Comparison of ENCODE assay signal across 21 mouse cellular contexts in the genomic region with DNA sequence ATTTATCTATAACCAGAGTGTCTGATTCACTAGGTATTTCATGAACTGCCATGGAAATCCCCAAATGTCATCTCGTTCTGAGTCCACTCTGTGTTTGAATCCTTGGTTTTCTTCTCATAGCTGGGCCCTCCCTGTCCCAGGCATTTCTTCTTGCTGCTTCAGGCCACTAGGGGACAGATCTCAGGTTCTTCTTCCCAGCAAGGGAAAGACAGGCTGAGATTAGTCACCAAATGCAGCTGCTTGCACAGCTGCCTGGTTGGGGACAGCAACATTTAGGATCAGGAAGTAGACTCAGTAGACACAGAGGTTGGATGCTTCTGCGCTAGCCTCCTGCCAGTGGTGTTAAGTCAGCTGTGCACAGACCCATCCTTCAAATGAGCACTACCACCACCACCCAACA.
DNase-seq lines count a peak whose midpoint lies in the region; ATAC-seq and TF ChIP-seq lines count a peak whose summit lies in the region.
"Had no signal": no experiment of that assay in that cellular context is flagged by ENCODE, and none has a peak within 500 bp of the region (broad histone marks: within the 10 kb centered on the region; RNA-seq: fewer than 3 reads in every experiment).

No protein-coding gene starts in this region.

- in situ Hi-C loops in Patski (cut with MboI; ENCODE audit: low pct_unique_long_range_greater_than_20kb), result no loop called here

- no peak overlapping the region for H3K27ac ChIP-seq in hindbrain, postnatal 0 days
- H3K27ac ChIP-seq in hindbrain, embryonic 16.5 days (ENCODE audit: low read depth, low read length), result no peak overlapping the region
- H3K27ac ChIP-seq in midbrain, embryonic 11.5 days (ENCODE audit: low read depth, low read length), result no peak overlapping the region
- no peak overlapping the region for H3K27ac ChIP-seq in midbrain, embryonic 13.5 days
- peak overlapping the region; percentile 16; the same call in 1 of the 2 replicates for H3K27ac ChIP-seq in olfactory bulb, adult 2 months (ENCODE audit: insufficient read depth, low read depth, low read length)
- no peak overlapping the region for H3K27ac ChIP-seq in kidney, adult 2 months (ENCODE audit: insufficient read depth, low read depth, low read length)
- H3K27ac ChIP-seq: embryonic facial prominence, embryonic 10.5 days; hindbrain, embryonic 13.5 days; macrophage had no signal

- H3K36me3 ChIP-seq in hindbrain, postnatal 0 days (ENCODE audit: insufficient read depth, low read length), result no peaks in the 10 kb centered on the region
- H3K36me3 ChIP-seq in hindbrain, embryonic 16.5 days (ENCODE audit: control insufficient read depth, insufficient read depth, low read length), result no peaks in the 10 kb centered on the region
- H3K36me3 ChIP-seq in midbrain, embryonic 11.5 days (ENCODE audit: control insufficient read depth, insufficient read depth, low read length), result no peaks in the 10 kb centered on the region
- H3K36me3 ChIP-seq in midbrain, embryonic 13.5 days, result 0 out of 2 replicates have a peak, but pooled peaks cover 4% of the 10 kb centered on the region
- H3K36me3 ChIP-seq in kidney, adult 2 months (ENCODE audit: control insufficient read depth, insufficient read depth, low read length), result no peaks in the 10 kb centered on the region
- H3K36me3 ChIP-seq: embryonic facial prominence, embryonic 10.5 days; heart, embryonic 12.5 days; hindbrain, embryonic 13.5 days had no signal

- peak; percentile 34 for TF ChIP-seq CTCF in hindbrain, postnatal 0 days (IDR thresholded peaks at IDR 0.05; ENCODE audit: low read depth)
- TF ChIP-seq CTCF in Patski (IDR thresholded peaks at IDR 0.05), result peak; percentile 26
- TF ChIP-seq CTCF in olfactory bulb, adult 2 months (IDR thresholded peaks at IDR 0.05; ENCODE audit: insufficient read depth, low read depth, low read length), result no peak
- TF ChIP-seq CTCF in kidney, adult 2 months (conservative IDR thresholded peaks at IDR 0.05; ENCODE audit: insufficient read depth, insufficient read length, low read depth, low read length), result no peak

- H3K9ac ChIP-seq in hindbrain, postnatal 0 days (replicated peaks; ENCODE audit: low read length), result no peak overlapping the region
- H3K9ac ChIP-seq in hindbrain, embryonic 16.5 days (ENCODE audit: low read depth, low read length), result no peak overlapping the region
- no peak overlapping the region for H3K9ac ChIP-seq in midbrain, embryonic 11.5 days (ENCODE audit: low read length)
- no peak overlapping the region for H3K9ac ChIP-seq in midbrain, embryonic 13.5 days (replicated peaks)
- H3K9ac ChIP-seq: heart, embryonic 12.5 days; hindbrain, embryonic 13.5 days had no signal

- no peak overlapping the region for H3K4me2 ChIP-seq in hindbrain, postnatal 0 days (ENCODE audit: low read depth, low read length)
- H3K4me2 ChIP-seq in hindbrain, embryonic 16.5 days (ENCODE audit: low read length), result no peak overlapping the region
- H3K4me2 ChIP-seq in midbrain, embryonic 11.5 days, result no peak overlapping the region
- H3K4me2 ChIP-seq in midbrain, embryonic 13.5 days (replicated peaks), result no peak overlapping the region
- H3K4me2 ChIP-seq: heart, embryonic 12.5 days; hindbrain, embryonic 13.5 days had no signal

- DNase-seq in hindbrain, postnatal 0 days (ENCODE audit: low spot score), result no peak
- DNase-seq in midbrain, embryonic 11.5 days (ENCODE audit: low spot score, missing footprints), result peak; percentile 72
- DNase-seq in Patski (ENCODE audit: low read depth, low spot score), result no peak
- DNase-seq in kidney, adult 2 months, result no peak
- no peak for DNase-seq in thymus, postnatal 10 days (ENCODE audit: low spot score in 2 of 2)
- DNase-seq: adrenal gland, postnatal 36 days; cerebellum, adult 18-20 months; gastrocnemius, postnatal 36 days; left cerebral cortex, postnatal 4 days; liver; lung, adult 18-20 months; midbrain, embryonic 14.5 days; thymus, postnatal 25 days had no signal

- ATAC-seq in hindbrain, postnatal 0 days, result no peak
- ATAC-seq in hindbrain, embryonic 16.5 days, result no peak
- no peak for ATAC-seq in midbrain, embryonic 11.5 days (ENCODE audit: low FRiP score)
- no peak for ATAC-seq in midbrain, embryonic 13.5 days
- no peak for ATAC-seq in Patski
- ATAC-seq: intestine, embryonic 16.5 days had no signal

- WGBS in hindbrain, postnatal 0 days, result 91% methylated on average over 2 of the region's 2 CpGs
- 82% methylated on average over 2 of the region's 2 CpGs for WGBS in hindbrain, embryonic 16.5 days
- WGBS in midbrain, embryonic 11.5 days, result 78% methylated on average over 2 of the region's 2 CpGs
- 86% methylated on average over 2 of the region's 2 CpGs for WGBS in midbrain, embryonic 13.5 days
- WGBS in olfactory bulb, adult 2 months, result 54% methylated on average over 2 of the region's 2 CpGs
- WGBS in kidney, adult 2 months, result 83% methylated on average over 2 of the region's 2 CpGs

- no peaks in the 10 kb centered on the region for H3K4me1 ChIP-seq in hindbrain, postnatal 0 days (ENCODE audit: insufficient read depth, low read length)
- 0 out of 2 replicates have a peak, but pooled peaks cover 2% of the 10 kb centered on the region for H3K4me1 ChIP-seq in hindbrain, embryonic 16.5 days (ENCODE audit: control insufficient read depth, insufficient read depth, low read depth, low read length)
- H3K4me1 ChIP-seq in midbrain, embryonic 11.5 days (ENCODE audit: control insufficient read depth, insufficient read depth, low read length), result no peaks in the 10 kb centered on the region
- H3K4me1 ChIP-seq in midbrain, embryonic 13.5 days (replicated peaks), result peaks cover 23% of the 10 kb centered on the region
- H3K4me1 ChIP-seq in olfactory bulb, adult 2 months (ENCODE audit: control insufficient read depth, insufficient read depth, low read length), result peaks cover 16% of the 10 kb centered on the region
- no peaks in the 10 kb centered on the region for H3K4me1 ChIP-seq in kidney, adult 2 months (ENCODE audit: control insufficient read depth, insufficient read depth, low read length)

- H3K27me3 ChIP-seq in hindbrain, postnatal 0 days (ENCODE audit: insufficient read depth, low read length), result no peaks in the 10 kb centered on the region
- no peaks in the 10 kb centered on the region for H3K27me3 ChIP-seq in hindbrain, embryonic 16.5 days (replicated peaks; ENCODE audit: control insufficient read depth, insufficient read depth, low read length)
- no peaks in the 10 kb centered on the region for H3K27me3 ChIP-seq in midbrain, embryonic 11.5 days (ENCODE audit: control insufficient read depth, insufficient read depth, low read length)
- no peaks in the 10 kb centered on the region for H3K27me3 ChIP-seq in midbrain, embryonic 13.5 days
- no peaks in the 10 kb centered on the region for H3K27me3 ChIP-seq in Patski
- no peaks in the 10 kb centered on the region for H3K27me3 ChIP-seq in kidney, adult 2 months (replicated peaks; ENCODE audit: control insufficient read depth, insufficient read depth, low read length)
- H3K27me3 ChIP-seq: heart, embryonic 12.5 days; hindbrain, embryonic 13.5 days had no signal

- H3K4me3 ChIP-seq in hindbrain, postnatal 0 days (ENCODE audit: low read length), result no peak overlapping the region
- no peak overlapping the region for H3K4me3 ChIP-seq in hindbrain, embryonic 16.5 days (ENCODE audit: low read length)
- H3K4me3 ChIP-seq in midbrain, embryonic 11.5 days (ENCODE audit: low read depth, low read length), result no peak overlapping the region
- no peak overlapping the region for H3K4me3 ChIP-seq in midbrain, embryonic 13.5 days (replicated peaks)
- H3K4me3 ChIP-seq in olfactory bulb, adult 2 months (ENCODE audit: insufficient read depth, low read depth, low read length), result no peak overlapping the region
- no peak overlapping the region for H3K4me3 ChIP-seq in kidney, adult 2 months (ENCODE audit: insufficient read depth, low read depth, low read length)
- H3K4me3 ChIP-seq: embryonic facial prominence, embryonic 10.5 days; heart, embryonic 12.5 days; hindbrain, embryonic 13.5 days had no signal

- no peaks in the 10 kb centered on the region for H3K9me3 ChIP-seq in hindbrain, postnatal 0 days (ENCODE audit: low read length)
- H3K9me3 ChIP-seq in hindbrain, embryonic 16.5 days (ENCODE audit: control insufficient read depth, low read length), result no peaks in the 10 kb centered on the region
- H3K9me3 ChIP-seq in midbrain, embryonic 11.5 days (ENCODE audit: control insufficient read depth, low read length), result no peaks in the 10 kb centered on the region
- no peaks in the 10 kb centered on the region for H3K9me3 ChIP-seq in midbrain, embryonic 13.5 days
- H3K9me3 ChIP-seq: embryonic facial prominence, embryonic 10.5 days; heart, embryonic 12.5 days; hindbrain, embryonic 13.5 days had no signal

- CTCF ChIA-PET in Patski (lab: Charles Lee), result no interaction called here

- POLR2A ChIA-PET in Patski (lab: Charles Lee), result no interaction called here

- no peak for TF ChIP-seq POLR2A in olfactory bulb, adult 2 months (IDR thresholded peaks at IDR 0.05; ENCODE audit: insufficient read depth, low read depth, low read length)
- TF ChIP-seq POLR2A in kidney, adult 2 months (IDR thresholded peaks at IDR 0.05; ENCODE audit: low read depth, low read length), result no peak

Comparison
In these comparisons a context has a peak if more than half of its experiments do, and no peak if none do; other contexts are left out.
1. CTCF ChIP-seq: peak in hindbrain, postnatal 0 days (single experiment) and Patski (single experiment); none in olfactory bulb, adult 2 months (single experiment) and kidney, adult 2 months (single experiment).